Mouse (Mus musculus) retina, postnatal 1 day (tissue): ENCODE measurements at regions not wholly inside any gene's neighbourhood (a gene's known extent, or its start where the extent isn't known, plus 50 kb on each side); places are given as distances from the start of the nearest gene placed in this dataset.

Experiments used
- DNase-seq: peaks from one replicate; pipeline ENCODE4 v3.0.0-alpha.2; 2012

GRCm38 (mm10) chr14:24641853-24642252 lies 154.9 kb downstream of the Rps24 start:
- no peak for DNase-seq

GRCm38 (mm10) chr14:24644117-24644808 lies 157.3 kb downstream of the Rps24 start:
- DNase-seq = peak; percentile 25

GRCm38 (mm10) chr14:24646239-24646848 lies 159.4 kb downstream of the Rps24 start:
- peak; percentile 39 for DNase-seq

GRCm38 (mm10) chr14:24647722-24648121 lies 160.8 kb downstream of the Rps24 start:
- DNase-seq = no peak

DNA sequence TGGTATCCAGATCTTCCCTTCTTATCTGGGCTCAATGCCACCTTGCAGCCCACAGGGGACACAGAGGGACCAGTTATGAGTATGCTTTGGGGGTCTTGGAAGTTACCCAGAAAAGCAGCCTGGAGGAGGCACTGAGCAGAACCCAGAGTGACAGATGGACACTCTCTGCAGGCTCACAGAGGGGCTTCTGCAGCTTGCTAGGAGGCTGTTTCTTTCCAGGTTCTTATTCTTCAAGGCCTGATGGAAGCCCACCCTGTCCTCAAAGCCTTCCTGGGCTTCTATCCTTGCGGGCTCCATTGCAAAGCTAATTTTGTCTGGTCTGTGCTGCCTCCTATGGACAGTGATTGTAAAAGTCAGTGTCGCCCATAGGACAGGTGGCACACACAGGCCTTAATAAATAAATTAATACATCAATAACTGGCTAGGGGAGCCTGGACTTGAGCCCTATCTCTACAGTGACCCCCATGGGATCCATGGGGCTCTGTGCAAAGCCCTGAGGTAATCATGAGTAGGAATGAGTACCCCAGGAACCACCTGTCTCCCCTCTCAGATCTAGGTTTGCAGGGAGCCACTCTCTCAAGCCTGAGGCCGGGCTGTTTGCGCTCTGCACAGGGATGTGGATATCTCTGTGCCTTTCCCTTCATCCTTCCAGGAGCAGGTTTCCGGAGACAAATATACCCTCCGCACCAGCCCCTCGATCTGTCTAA lies 163.4 kb downstream of the Rps24 start:
- DNase-seq = peak; percentile 42

DNA sequence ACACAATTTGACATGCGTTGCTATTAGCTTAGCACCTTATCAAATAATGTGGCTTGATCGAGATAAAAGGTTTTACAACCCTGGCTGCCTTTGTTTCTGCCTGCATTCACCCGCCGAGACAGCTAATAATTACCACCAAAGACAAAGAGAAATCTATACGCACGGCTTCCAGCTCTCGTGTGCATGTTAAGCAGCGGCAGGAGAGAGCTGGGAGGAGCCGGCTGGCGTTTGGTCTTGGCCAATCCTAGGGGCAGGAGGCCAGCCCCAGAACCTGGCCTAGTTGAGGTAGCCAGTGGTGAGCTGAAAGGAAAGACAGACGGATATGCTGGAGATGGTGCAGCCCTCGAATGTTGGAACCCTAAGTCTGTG lies 164.0 kb downstream of the Rps24 start:
- DNase-seq = peak; percentile 55

GRCm38 (mm10) chr14:24652591-24652990 lies 165.7 kb downstream of the Rps24 start:
- DNase-seq = no peak

GRCm38 (mm10) chr14:24655580-24655979 lies 168.7 kb downstream of the Rps24 start:
- peak; percentile 69 for DNase-seq

DNA sequence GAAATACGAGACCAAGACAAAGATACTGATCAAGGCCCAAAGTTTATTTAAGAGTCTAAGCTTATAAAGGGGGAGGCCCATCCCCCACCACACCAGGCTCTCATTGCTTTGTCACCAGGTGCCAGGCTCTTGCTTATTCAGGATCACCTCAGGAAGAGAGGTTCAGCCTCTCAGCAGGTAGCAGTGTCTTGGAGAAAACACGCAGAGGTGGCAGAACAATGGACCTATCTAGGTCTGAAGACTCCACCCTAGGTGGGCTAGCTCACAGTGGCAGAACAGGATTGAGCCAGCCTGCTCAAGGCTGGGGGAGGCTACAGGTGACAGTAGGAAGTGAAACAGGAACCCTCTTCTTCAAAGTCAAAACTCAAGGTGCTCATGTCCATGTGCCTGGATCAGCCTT lies 174.9 kb downstream of the Rps24 start:
- no peak for DNase-seq

- DNase-seq = no peak
Measured at GRCm38 (mm10) chr14:24665210-24665609, 178.3 kb downstream of the Rps24 start.
